Mouse (Mus musculus): ENCODE measurements around the gene Ulk4.
"Not testable (repeated sequence)": the region's sequence is repeated elsewhere in the genome, so short reads cannot be mapped to it uniquely, and the experiment has no call there.

Ulk4 gene

GRCm38 (mm10) chr9:121257106-121257505 lies 19.9 kb downstream of the Ulk4 start:
- no peak for DNase-seq (ENCODE audit: low read depth in 1 of 2, low spot score in 2 of 2)

GRCm38 (mm10) chr9:121254761-121255160 lies 22.2 kb downstream of the Ulk4 start:
- no peak for DNase-seq (ENCODE audit: low read depth in 1 of 2, low spot score in 2 of 2)

GRCm38 (mm10) chr9:121253983-121254382 lies 23.0 kb downstream of the Ulk4 start:
- DNase-seq (ENCODE audit: low read depth in 1 of 2, low spot score in 2 of 2): no peak

- no peak for DNase-seq (ENCODE audit: low read depth in 1 of 2, low spot score in 2 of 2)
Measured at GRCm38 (mm10) chr9:121250854-121251253, 26.1 kb downstream of the Ulk4 start.

- DNase-seq (ENCODE audit: low read depth in 1 of 2, low spot score in 2 of 2): no peak
Measured at GRCm38 (mm10) chr9:121249805-121250204, 27.2 kb downstream of the Ulk4 start.

GRCm38 (mm10) chr9:121247956-121248775 lies 28.8 kb downstream of the Ulk4 start:
- peak in 1 of 2 experiments; percentile 63 for DNase-seq (ENCODE audit: low read depth in 1 of 2, low spot score in 2 of 2)

GRCm38 (mm10) chr9:121247047-121247446 lies 29.9 kb downstream of the Ulk4 start:
- DNase-seq (ENCODE audit: low read depth in 1 of 2, low spot score in 2 of 2): no peak

GRCm38 (mm10) chr9:121242331-121242730 lies 34.7 kb downstream of the Ulk4 start:
- DNase-seq (ENCODE audit: low read depth in 1 of 2, low spot score in 2 of 2): no peak

GRCm38 (mm10) chr9:121241806-121242205 lies 35.2 kb downstream of the Ulk4 start:
- DNase-seq (ENCODE audit: low read depth in 1 of 2, low spot score in 2 of 2): peak; percentile 20 to 26

- DNase-seq (ENCODE audit: low read depth in 1 of 2, low spot score in 2 of 2): no peak
Measured at GRCm38 (mm10) chr9:121241366-121241765, 35.6 kb downstream of the Ulk4 start.

GRCm38 (mm10) chr9:121240242-121240641 lies 36.8 kb downstream of the Ulk4 start:
- DNase-seq (ENCODE audit: low read depth in 1 of 2, low spot score in 2 of 2): not testable (repeated sequence)

GRCm38 (mm10) chr9:121239571-121239970 lies 37.4 kb downstream of the Ulk4 start:
- DNase-seq (ENCODE audit: low read depth in 1 of 2, low spot score in 2 of 2): no peak

- no peak for DNase-seq (ENCODE audit: low read depth in 1 of 2, low spot score in 2 of 2)
Measured at GRCm38 (mm10) chr9:121218636-121219035, 58.4 kb downstream of the Ulk4 start.

- no peak for DNase-seq (ENCODE audit: low read depth in 1 of 2, low spot score in 2 of 2)
Measured at GRCm38 (mm10) chr9:121218230-121218629, 58.8 kb downstream of the Ulk4 start.

- DNase-seq (ENCODE audit: low read depth in 1 of 2, low spot score in 2 of 2): no peak
Measured at GRCm38 (mm10) chr9:121217742-121218141, 59.3 kb downstream of the Ulk4 start.

- no peak for DNase-seq (ENCODE audit: low read depth in 1 of 2, low spot score in 2 of 2)
Measured at GRCm38 (mm10) chr9:121216536-121217320, 60.3 kb downstream of the Ulk4 start.

GRCm38 (mm10) chr9:121215349-121216000 lies 61.5 kb downstream of the Ulk4 start:
- peak in 1 of 2 experiments; percentile 19 for DNase-seq (ENCODE audit: low read depth in 1 of 2, low spot score in 2 of 2)

GRCm38 (mm10) chr9:121212322-121212721 lies 64.7 kb downstream of the Ulk4 start:
- no peak for DNase-seq (ENCODE audit: low read depth in 1 of 2, low spot score in 2 of 2)

- no peak for DNase-seq (ENCODE audit: low read depth in 1 of 2, low spot score in 2 of 2)
Measured at GRCm38 (mm10) chr9:121205046-121205445, 72.0 kb downstream of the Ulk4 start.

GRCm38 (mm10) chr9:121204149-121204800 lies 72.7 kb downstream of the Ulk4 start:
- no peak for DNase-seq (ENCODE audit: low read depth in 1 of 2, low spot score in 2 of 2)

- no peak for DNase-seq (ENCODE audit: low read depth in 1 of 2, low spot score in 2 of 2)
Measured at GRCm38 (mm10) chr9:121203686-121204085, 73.3 kb downstream of the Ulk4 start.

All from monocyte, adult 2 months (primary cell).